Mouse (Mus musculus): ENCODE measurements around the gene Lingo3. TPM values are rescaled to one million over a fixed set of nuclear protein-coding genes. Genes with fewer than 3 reads are reported as not detected.

Gene Lingo3
- polyA plus RNA-seq, 1 experiment from 2014 or later = 0.04 TPM

DNA sequence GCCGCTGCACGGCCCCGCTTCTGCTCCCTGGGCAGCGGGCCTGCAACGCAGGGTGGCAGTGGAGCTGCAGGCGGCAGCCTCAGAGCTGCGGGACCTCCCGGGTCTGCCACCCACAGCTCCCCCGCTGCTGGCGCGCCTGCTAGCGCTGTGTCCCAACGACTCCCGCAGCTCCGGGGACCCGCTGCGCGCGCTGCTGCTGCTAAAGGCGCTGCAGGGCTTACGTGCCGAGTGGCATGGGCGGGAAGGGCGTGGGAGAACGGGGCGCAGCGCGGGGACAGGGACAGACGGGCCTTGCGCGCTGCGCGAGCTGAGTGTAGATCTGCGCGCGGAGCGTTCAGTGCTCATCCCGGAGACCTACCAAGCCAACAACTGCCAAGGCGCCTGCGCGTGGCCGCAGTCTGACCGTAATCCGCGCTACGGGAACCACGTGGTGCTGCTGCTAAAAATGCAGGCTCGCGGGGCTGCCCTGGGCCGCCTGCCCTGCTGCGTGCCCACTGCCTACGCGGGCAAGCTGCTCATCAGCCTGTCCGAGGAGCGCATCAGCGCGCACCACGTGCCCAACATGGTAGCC lies 36.7 kb downstream of the Lingo3 start:
- TF ChIP-seq CTCF (IDR thresholded peaks at IDR 0.05; ENCODE audit: low read depth) = no peak
- peak overlapping the region; percentile 35; the same call in 1 of the 2 replicates for H3K27ac ChIP-seq (ENCODE audit: low read depth, low read length)
- WGBS = 2% methylated on average over 57 of the region's 58 CpGs

GRCm38 (mm10) chr10:80806341-80807056 lies 37.3 kb downstream of the Lingo3 start:
- 0 out of 2 replicates have a peak overlapping the region, but pooled peaks have one; percentile 40 for H3K9ac ChIP-seq (ENCODE audit: low read depth, low read length)
- H3K27me3 ChIP-seq (replicated peaks; ENCODE audit: control insufficient read depth, insufficient read depth, low read length) = peaks cover 20% of the 10 kb centered on the region
- TF ChIP-seq CTCF (IDR thresholded peaks at IDR 0.05; ENCODE audit: low read depth) = no peak
- 0 out of 2 replicates have a peak, but pooled peaks cover 13% of the 10 kb centered on the region for H3K4me1 ChIP-seq (replicated peaks; ENCODE audit: control insufficient read depth, insufficient read depth, low read length)
- H3K9me3 ChIP-seq (ENCODE audit: control insufficient read depth) = no peaks in the 10 kb centered on the region
- 0 out of 2 replicates have a peak overlapping the region, but pooled peaks have one; percentile 35 for H3K27ac ChIP-seq (ENCODE audit: low read depth, low read length)
- peak overlapping the region; percentile 41 for H3K4me3 ChIP-seq (ENCODE audit: low read depth, low read length)
- peak overlapping the region; percentile 87 for H3K4me2 ChIP-seq (replicated peaks; ENCODE audit: low read depth)
- WGBS = 58% methylated on average over 34 of the region's 34 CpGs
- ATAC-seq = no peak
- H3K36me3 ChIP-seq (ENCODE audit: control insufficient read depth, insufficient read depth) = peaks cover 38% of the 10 kb centered on the region

More for the DNA sequence above, 36.7 kb downstream of the Lingo3 start:
- ATAC-seq = peak; percentile 48
- H3K9ac ChIP-seq (ENCODE audit: low read depth, low read length) = peak overlapping the region; percentile 40; the same call in 1 of the 2 replicates
- 0 out of 2 replicates have a peak, but pooled peaks cover 13% of the 10 kb centered on the region for H3K4me1 ChIP-seq (replicated peaks; ENCODE audit: control insufficient read depth, insufficient read depth, low read length)
- peak overlapping the region; percentile 41 for H3K4me3 ChIP-seq (ENCODE audit: low read depth, low read length)
- H3K27me3 ChIP-seq (replicated peaks; ENCODE audit: control insufficient read depth, insufficient read depth, low read length) = peaks cover 20% of the 10 kb centered on the region
- H3K4me2 ChIP-seq (replicated peaks; ENCODE audit: low read depth) = peak overlapping the region; percentile 87
- H3K36me3 ChIP-seq (ENCODE audit: control insufficient read depth, insufficient read depth) = peaks cover 32% of the 10 kb centered on the region
- H3K9me3 ChIP-seq (ENCODE audit: control insufficient read depth) = no peaks in the 10 kb centered on the region

- no peak overlapping the region for H3K4me3 ChIP-seq (ENCODE audit: low read depth, low read length)
- peaks cover 20% of the 10 kb centered on the region for H3K27me3 ChIP-seq (replicated peaks; ENCODE audit: control insufficient read depth, insufficient read depth, low read length)
- TF ChIP-seq CTCF (IDR thresholded peaks at IDR 0.05; ENCODE audit: low read depth) = peak; percentile 84
- no peak overlapping the region for H3K27ac ChIP-seq (ENCODE audit: low read depth, low read length)
- no peaks in the 10 kb centered on the region for H3K9me3 ChIP-seq (ENCODE audit: control insufficient read depth)
- H3K36me3 ChIP-seq (ENCODE audit: control insufficient read depth, insufficient read depth) = peaks cover 44% of the 10 kb centered on the region
- no peak overlapping the region for H3K4me2 ChIP-seq (replicated peaks; ENCODE audit: low read depth)
- H3K4me1 ChIP-seq (replicated peaks; ENCODE audit: control insufficient read depth, insufficient read depth, low read length) = 0 out of 2 replicates have a peak, but pooled peaks cover 13% of the 10 kb centered on the region
- ATAC-seq = peak; percentile 51; the same call in 1 of the 2 replicates
- WGBS = 17% methylated on average over 3 of the region's 3 CpGs
- no peak overlapping the region for H3K9ac ChIP-seq (ENCODE audit: low read depth, low read length)
Measured at GRCm38 (mm10) chr10:80805925-80806324, 37.9 kb downstream of the Lingo3 start.

- Histone ChIP-seq H3K9me3 (ENCODE audit: control insufficient read depth) (no peaks in the 10 kb centered on the region), H3K27me3 (replicated peaks; ENCODE audit: control insufficient read depth, insufficient read depth, low read length) (peaks cover 20% of the 10 kb centered on the region), H3K4me2 (replicated peaks; ENCODE audit: low read depth) (no peak overlapping the region), H3K9ac (ENCODE audit: low read depth, low read length) (no peak overlapping the region), H3K4me1 (replicated peaks; ENCODE audit: control insufficient read depth, insufficient read depth, low read length) (0 out of 2 replicates have a peak, but pooled peaks cover 11% of the 10 kb centered on the region), H3K4me3 (ENCODE audit: low read depth, low read length) (no peak overlapping the region), H3K27ac (ENCODE audit: low read depth, low read length) (no peak overlapping the region), H3K36me3 (ENCODE audit: control insufficient read depth, insufficient read depth) (peaks cover 44% of the 10 kb centered on the region)
- TF ChIP-seq CTCF (IDR thresholded peaks at IDR 0.05; ENCODE audit: low read depth) = no peak
- no peak for ATAC-seq
- WGBS = 82% methylated on average over 5 of the region's 5 CpGs
Measured at GRCm38 (mm10) chr10:80805322-80805721, 38.5 kb downstream of the Lingo3 start.

GRCm38 (mm10) chr10:80804916-80805315 lies 38.9 kb downstream of the Lingo3 start, which contains the start of gene Amh:
TSS of gene Amh (plus strand) at chr10:80805243.
- Histone ChIP-seq H3K9me3 (ENCODE audit: control insufficient read depth) (no peaks in the 10 kb centered on the region), H3K4me2 (replicated peaks; ENCODE audit: low read depth) (no peak within 1 kb of the TSS), H3K9ac (ENCODE audit: low read depth, low read length) (no peak within 1 kb of the TSS), H3K4me3 (ENCODE audit: low read depth, low read length) (no peak within 1 kb of the TSS), H3K36me3 (ENCODE audit: control insufficient read depth, insufficient read depth) (peaks cover 44% of the 10 kb centered on the region), H3K4me1 (replicated peaks; ENCODE audit: control insufficient read depth, insufficient read depth, low read length) (0 out of 2 replicates have a peak, but pooled peaks cover 7% of the 10 kb centered on the region), H3K27ac (ENCODE audit: low read depth, low read length) (no peak within 1 kb of the TSS), H3K27me3 (replicated peaks; ENCODE audit: control insufficient read depth, insufficient read depth, low read length) (peaks cover 20% of the 10 kb centered on the region)
- TF ChIP-seq CTCF (IDR thresholded peaks at IDR 0.05; ENCODE audit: low read depth) = no peak
- no peak for ATAC-seq
- WGBS = 66% methylated on average over 6 of the region's 6 CpGs

- no peak for TF ChIP-seq CTCF (IDR thresholded peaks at IDR 0.05; ENCODE audit: low read depth)
- 100% methylated on average over 2 of the region's 2 CpGs for WGBS
- ATAC-seq = no peak
- Histone ChIP-seq H3K9ac (ENCODE audit: low read depth, low read length) (no peak overlapping the region), H3K9me3 (ENCODE audit: control insufficient read depth) (no peaks in the 10 kb centered on the region), H3K4me3 (ENCODE audit: low read depth, low read length) (no peak overlapping the region), H3K27me3 (replicated peaks; ENCODE audit: control insufficient read depth, insufficient read depth, low read length) (peaks cover 20% of the 10 kb centered on the region), H3K4me1 (replicated peaks; ENCODE audit: control insufficient read depth, insufficient read depth, low read length) (0 out of 2 replicates have a peak, but pooled peaks cover 6% of the 10 kb centered on the region), H3K27ac (ENCODE audit: low read depth, low read length) (no peak overlapping the region), H3K36me3 (ENCODE audit: control insufficient read depth, insufficient read depth) (peaks cover 44% of the 10 kb centered on the region), H3K4me2 (replicated peaks; ENCODE audit: low read depth) (no peak overlapping the region)
Measured at GRCm38 (mm10) chr10:80804340-80804739, 39.5 kb downstream of the Lingo3 start.
